Mouse (Mus musculus): ENCODE data around the gene Bet1l.

Gene Bet1l

DNA sequence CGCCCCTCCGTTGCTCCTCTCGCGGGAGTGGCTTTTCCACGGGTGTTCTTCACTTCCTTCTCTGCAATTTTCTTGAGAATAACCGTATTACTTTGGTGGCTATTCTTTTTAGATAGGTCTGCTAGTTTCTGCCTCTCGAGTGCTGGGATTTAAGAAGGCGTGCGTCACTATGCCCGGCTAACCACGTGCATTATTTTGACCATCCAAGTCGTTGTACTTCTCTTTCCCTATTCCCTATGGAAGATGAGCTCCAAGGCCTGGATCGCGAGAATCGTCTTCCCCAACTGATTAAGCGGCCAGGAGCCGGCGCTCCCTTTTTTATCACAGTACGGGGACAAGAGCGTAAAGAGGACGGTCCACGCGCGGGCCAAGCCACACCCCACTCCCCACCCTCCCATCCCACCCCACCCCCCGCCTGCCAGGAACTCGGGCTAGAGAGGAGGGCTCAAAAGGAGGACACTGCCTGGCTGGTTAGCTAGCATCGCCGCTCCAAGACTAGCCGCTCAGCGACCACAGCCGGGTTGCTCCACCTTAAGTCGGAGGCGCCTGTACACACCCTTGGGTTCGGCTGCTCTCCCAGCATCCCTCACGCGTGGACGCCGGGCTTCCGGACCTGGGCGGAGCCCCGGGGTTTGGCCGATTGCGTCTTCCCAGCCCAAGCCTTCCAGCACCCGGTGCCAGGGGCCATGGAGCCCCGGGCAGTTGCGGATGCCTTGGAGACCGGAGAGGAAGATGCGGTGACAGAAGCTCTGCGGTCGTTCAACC, 410 bp downstream of the Bet1l start, which contains the start of gene Ric8a:
TSS of gene Ric8a (plus strand) at position 173 of the 765 bp plus-strand sequence.
- peak; percentile 89 to 90 for DNase-seq

DNA sequence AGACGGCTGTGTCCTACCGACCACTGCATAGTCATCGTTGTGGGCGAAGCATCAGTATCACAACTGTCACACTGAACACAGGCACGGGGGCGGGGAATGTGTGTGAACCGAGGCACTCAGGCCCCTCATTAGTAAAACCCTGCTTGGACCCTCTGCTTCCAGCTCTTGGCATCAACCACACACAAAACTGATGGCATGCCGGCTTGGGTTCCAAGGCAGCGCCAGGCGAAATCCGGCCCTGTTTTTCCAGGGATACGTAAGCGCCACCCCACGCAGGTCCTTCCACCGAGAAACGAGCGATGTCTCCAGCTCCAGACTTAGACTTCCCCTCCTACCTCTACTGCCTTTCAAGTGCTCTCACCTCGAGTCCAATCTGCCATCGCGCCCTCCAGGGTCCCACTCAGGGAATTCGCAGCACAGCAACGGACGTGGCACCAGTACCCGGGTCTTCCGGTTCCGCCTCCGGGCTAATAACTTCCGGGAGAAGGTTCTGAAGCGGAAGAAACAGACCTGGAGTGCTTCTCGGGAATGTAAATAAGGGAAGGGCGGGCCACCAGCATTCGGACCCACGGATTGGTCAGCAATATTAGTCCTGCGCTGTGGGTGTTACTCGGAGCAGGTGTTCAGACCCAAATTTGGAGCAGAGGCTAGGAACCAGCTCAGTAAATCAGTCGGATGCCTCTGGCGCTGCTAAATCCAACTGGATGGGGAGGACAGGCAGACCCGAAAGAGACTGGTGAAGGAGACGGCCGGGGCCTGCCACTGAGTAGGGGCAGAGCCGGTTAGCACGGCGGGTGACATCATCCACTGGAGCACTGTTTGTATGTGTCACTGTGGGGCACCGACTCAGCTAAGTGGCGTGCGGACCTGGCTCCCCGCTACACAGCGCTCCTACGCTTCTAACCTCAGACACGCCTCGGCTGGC, 1.3 kb downstream of the Bet1l start, which contains the start of gene Gm45785:
TSS of gene Gm45785 (minus strand) at position 472 of the 925 bp plus-strand sequence.
- peak; percentile 92 to 93 for DNase-seq

DNA sequence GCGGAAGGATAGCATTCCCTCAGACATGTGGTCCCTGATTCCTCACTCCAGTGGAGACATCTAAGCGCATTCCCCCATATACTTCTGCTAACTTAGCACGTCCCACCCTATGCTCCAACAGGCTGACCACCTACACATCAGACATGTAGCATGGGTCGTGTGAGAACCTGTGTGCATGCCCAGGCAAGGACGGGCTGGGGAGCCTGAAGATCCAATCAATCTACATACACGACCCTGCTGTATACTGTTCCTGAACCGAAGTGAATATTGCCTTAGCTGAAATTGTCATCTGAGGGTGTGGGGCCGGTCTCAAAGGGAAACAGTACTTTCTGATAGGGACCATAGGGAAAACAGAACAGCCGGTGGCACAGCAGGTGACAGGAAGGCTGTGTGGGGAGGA, 2.2 kb downstream of the Bet1l start:
- DNase-seq, result no peak

GRCm38 (mm10) chr7:140854483-140854882, 2.9 kb downstream of the Bet1l start:
- DNase-seq, result no peak

DNA sequence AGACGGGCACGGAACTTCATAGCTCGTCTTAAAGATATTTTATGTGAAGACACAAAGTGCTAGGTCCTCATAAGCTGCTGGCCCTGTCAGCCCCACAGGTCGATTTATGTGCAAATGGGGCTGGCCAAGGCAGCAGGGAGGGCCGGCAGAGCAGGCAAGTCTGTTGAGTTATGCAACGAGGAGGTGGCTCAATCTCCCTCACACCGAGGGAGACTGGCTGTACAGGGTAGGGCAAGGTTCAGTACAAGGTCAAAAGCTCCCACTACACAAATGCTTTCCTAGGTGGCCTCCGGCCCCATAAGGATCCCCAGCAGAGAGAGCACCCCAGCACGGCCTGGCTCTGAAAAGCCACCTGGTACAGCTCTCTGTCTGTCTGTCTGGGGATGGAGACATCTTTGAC, 4.0 kb downstream of the Bet1l start:
- DNase-seq, result peak; percentile 54 to 75

DNA sequence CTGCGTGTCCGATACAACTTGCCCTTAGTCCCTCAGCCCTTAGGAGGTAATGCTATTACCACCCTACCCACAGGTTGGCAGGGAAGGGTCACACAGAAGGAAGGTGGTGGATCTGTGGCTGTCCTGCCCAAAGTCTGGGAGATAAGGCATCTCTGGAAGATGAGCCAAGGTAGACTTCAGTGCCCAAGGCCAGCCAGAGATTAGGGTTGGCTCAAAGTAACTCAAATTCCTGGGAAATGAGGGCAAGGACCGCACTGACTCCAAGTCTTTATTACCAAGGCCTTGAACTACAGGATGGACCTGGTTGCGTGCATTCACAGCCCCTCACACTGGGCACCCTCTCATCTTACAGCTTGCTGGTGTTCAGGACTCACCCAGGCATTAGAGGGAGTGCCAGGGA, 5.5 kb downstream of the Bet1l start:
- DNase-seq, result no peak

DNA sequence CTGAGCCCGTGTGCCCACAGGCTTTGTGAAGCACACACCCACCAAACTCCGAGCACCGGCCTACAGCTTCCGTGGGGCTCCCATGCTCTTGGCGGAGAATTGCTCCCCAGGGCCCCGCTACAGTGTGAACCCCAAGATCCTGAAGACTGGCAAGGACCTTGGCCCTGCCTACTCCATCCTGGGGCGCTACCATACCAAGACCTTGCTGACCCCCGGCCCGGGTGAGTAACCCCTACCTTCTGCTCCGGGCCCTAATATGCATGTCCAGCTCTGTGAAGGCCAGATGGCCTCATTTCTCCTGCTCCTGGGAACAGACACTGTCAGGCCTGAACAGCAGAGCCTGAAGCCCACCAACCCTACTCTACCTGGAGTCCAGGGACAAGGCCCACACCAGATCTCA, 8.8 kb downstream of the Bet1l start:
- no peak for DNase-seq

- DNase-seq, result peak; percentile 64 to 68
Measured at GRCm38 (mm10) chr7:140847755-140848580, 9.4 kb downstream of the Bet1l start, which contains the start of gene Odf3. Gene Odf3, plus strand, starts transcription at chr7:140847805.

- no peak for DNase-seq
Measured at GRCm38 (mm10) chr7:140846676-140847075, 10.7 kb downstream of the Bet1l start.

- DNase-seq, result no peak
Measured at GRCm38 (mm10) chr7:140845683-140846082, 11.7 kb downstream of the Bet1l start.

- DNase-seq, result peak; percentile 77 to 90
Measured at GRCm38 (mm10) chr7:140844905-140845665, 12.3 kb downstream of the Bet1l start, which contains the start of gene Scgb1c1. Gene Scgb1c1, plus strand, starts transcription at chr7:140845547.

DNA sequence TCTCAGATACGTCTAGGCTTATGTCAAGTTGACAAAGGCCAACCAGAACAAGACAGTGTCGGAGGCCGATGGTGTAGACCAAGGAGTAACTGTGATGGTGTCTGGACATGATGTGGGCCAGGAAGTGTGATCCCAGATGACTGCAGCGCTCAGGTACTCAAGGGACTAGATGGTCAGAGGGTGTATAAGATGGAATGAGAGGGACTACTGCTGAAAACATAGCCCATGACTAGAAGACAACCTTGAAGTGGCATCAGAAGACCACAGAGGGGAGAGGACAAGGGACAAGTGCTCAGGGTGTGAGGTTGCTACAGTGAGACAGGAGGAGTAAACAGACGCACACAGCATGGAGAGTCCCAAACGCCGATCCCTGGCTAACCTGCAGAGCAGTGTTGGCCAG, 13.6 kb downstream of the Bet1l start:
- DNase-seq, result no peak

- DNase-seq, result no peak
Measured at GRCm38 (mm10) chr7:140840750-140841735, 16.3 kb downstream of the Bet1l start.

DNA sequence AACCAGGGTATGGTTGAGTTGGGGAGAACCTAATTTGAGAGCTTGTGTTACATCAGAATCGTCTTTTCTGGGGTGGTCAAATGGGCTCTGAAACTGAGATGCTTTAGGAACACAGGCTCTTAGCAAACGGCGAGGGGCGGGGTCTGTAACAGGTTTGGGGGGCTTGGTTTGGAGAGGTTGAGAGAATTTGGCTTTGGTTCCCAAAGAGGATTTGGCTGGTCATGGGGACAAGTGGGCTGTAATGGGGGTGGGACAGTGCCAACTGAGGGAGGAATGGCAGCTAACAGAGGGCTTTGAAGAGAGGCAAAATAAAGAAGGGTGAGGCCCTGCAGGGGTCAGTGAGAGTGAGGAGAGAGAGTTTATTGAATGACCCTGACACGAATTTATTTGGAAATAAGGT, 17.8 kb downstream of the Bet1l start:
- DNase-seq, result no peak

DNA sequence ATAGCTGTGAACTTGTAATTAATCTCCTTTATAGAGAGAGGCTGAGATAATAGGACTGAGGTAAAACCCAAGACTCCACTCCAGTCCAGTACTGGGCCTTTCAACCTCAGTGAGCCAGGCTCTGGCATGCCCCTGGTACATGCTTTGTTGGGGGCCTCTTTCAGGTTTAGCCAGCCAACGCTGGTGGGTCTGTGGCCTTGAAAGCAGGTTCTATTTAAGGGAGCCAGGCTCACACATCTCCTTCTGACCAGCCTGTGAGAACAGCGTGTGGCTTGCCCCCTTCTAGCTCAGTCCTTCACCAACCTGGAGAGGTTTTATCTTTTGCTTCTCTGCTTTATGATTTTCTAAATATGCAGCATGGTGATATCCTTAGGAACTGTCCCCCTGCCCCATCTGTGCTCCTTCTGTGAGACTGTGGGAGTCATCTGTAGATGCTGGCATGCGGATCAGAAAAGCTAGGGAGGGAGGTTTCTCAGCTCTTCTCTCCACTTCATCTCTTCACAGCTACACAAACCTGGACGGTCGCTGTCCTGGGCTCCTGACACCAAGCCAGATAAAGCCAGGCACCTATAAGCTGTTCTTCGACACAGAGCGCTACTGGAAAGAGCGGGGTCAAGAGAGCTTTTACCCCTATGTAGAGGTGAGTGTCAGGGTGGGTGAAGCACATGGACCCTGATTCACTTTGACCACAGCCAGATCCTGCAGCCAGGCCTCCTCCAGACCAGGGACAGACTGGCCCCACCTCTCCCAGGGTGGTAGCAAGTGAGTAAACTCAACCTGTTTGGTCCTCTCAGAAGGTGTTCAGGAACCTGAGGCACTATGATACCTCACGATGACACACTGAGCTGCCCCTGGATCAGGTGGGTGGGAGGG, 20.9 kb downstream of the Bet1l start:
- no peak for DNase-seq

GRCm38 (mm10) chr7:140835758-140836087, 21.7 kb downstream of the Bet1l start:
- DNase-seq, result no peak

DNA sequence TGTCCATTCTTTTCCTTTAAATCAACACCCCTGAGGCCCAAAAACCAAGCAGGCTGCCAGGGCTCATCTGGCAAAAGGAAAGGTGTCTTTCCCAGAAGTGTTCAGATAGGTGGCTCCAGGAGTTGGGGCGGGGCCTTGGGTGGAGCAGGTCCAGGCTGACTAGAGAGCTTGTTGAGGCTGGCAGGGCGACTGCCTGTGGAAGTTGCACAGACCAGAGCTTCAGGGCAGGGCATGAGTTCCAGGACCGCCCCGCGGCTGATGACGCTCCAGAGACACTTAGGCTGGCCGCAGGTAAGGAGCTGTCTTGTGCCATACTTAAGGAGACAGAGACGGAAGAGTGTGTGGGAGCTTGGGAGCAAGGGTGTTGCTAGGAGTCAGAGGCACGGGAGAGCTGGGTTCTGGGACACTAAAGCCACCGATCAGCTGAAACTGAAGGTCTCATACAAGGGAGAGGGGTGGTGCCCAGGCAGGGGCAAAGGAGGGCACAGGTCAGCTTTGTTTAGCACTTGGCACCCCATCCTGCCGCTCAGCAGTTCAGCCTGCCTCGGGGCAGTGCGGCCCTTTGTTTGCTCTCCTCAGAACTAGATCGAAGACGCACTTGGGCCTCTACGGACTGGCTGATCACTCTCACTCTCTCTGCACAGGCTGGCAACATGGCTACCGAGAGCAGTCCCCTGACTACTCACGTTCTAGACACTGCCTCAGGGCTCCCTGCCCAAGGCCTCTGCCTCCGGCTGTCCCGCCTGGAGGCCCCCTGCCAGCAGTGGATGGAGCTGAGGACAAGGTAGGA, 22.2 kb downstream of the Bet1l start, which contains the start of gene Urah:
TSS of gene Urah (plus strand) at position 51 of the 790 bp plus-strand sequence.
- DNase-seq, result peak in 1 of 2 experiments; percentile 55

- DNase-seq, result no peak
Measured at GRCm38 (mm10) chr7:140833341-140833740, 24.0 kb downstream of the Bet1l start.

- DNase-seq, result no peak
Measured at GRCm38 (mm10) chr7:140831447-140831846, 25.9 kb downstream of the Bet1l start.
